Mouse (Mus musculus): Measurements from ENCODE around the gene Gm20422. TPM values are rescaled to one million over a fixed set of nuclear protein-coding genes. Genes with fewer than 3 reads are reported as not detected.
A peak's percentile ranks its signal among the peaks of the same experiment; 100 is the strongest.

Gm20422 gene
- polyA plus RNA-seq, 1 experiment: 0.80 TPM

- Histone ChIP-seq H3K4me3 (replicated peaks; ENCODE audit: extremely low read depth, low read depth, low read length) (no peak overlapping the region), H3K4me1 (ENCODE audit: control insufficient read depth, insufficient read depth, low read length) (no peaks in the 10 kb centered on the region; the same call in 1 of the 2 replicates)
- TF ChIP-seq POLR2A (IDR thresholded peaks at IDR 0.05; ENCODE audit: borderline replicate concordance, extremely low read depth, low read depth, low read length) (no peak), CTCF (IDR thresholded peaks at IDR 0.05; ENCODE audit: insufficient read depth, low read length) (no peak)
- 66% methylated on average over 10 of the region's 12 CpGs for WGBS
- DNase-seq: no peak
These were observed 2.4 kb upstream of the Gm20422 start for GRCm38 (mm10) chr8:69777111-69777510.

- DNase-seq: no peak
- TF ChIP-seq POLR2A (IDR thresholded peaks at IDR 0.05; ENCODE audit: borderline replicate concordance, extremely low read depth, low read depth, low read length) (no peak), CTCF (IDR thresholded peaks at IDR 0.05; ENCODE audit: insufficient read depth, low read length) (no peak)
- H3K4me3 ChIP-seq (replicated peaks; ENCODE audit: extremely low read depth, low read depth, low read length): no peak overlapping the region
- peaks cover 4% of the 10 kb centered on the region for H3K4me1 ChIP-seq (ENCODE audit: control insufficient read depth, insufficient read depth, low read length)
- WGBS: 45% methylated on average over 2 of the region's 2 CpGs
These were observed 456 bp upstream of the Gm20422 start for GRCm38 (mm10) chr8:69775149-69775534.

- no peak for DNase-seq
- Histone ChIP-seq H3K4me1 (ENCODE audit: control insufficient read depth, insufficient read depth, low read length) (peaks cover 4% of the 10 kb centered on the region), H3K4me3 (replicated peaks; ENCODE audit: extremely low read depth, low read depth, low read length) (no peak overlapping the region)
- 84% methylated on average over 2 of the region's 2 CpGs for WGBS
- TF ChIP-seq CTCF (IDR thresholded peaks at IDR 0.05; ENCODE audit: insufficient read depth, low read length) (no peak), POLR2A (IDR thresholded peaks at IDR 0.05; ENCODE audit: borderline replicate concordance, extremely low read depth, low read depth, low read length) (no peak)
These were observed 2.6 kb downstream of the Gm20422 start for GRCm38 (mm10) chr8:69772106-69772505.

GRCm38 (mm10) chr8:69771221-69771620 lies 3.5 kb downstream of the Gm20422 start:
- no peak for DNase-seq
- 75% methylated on average over 9 of the region's 9 CpGs for WGBS

GRCm38 (mm10) chr8:69761814-69762445 lies 12.8 kb downstream of the Gm20422 start:
- Histone ChIP-seq H3K4me1 (ENCODE audit: control insufficient read depth, insufficient read depth, low read length) (no peaks in the 10 kb centered on the region), H3K4me3 (replicated peaks; ENCODE audit: extremely low read depth, low read depth, low read length) (no peak overlapping the region)
- TF ChIP-seq CTCF (IDR thresholded peaks at IDR 0.05; ENCODE audit: insufficient read depth, low read length) (no peak), POLR2A (IDR thresholded peaks at IDR 0.05; ENCODE audit: borderline replicate concordance, extremely low read depth, low read depth, low read length) (no peak)
- DNase-seq: no peak
- WGBS: 97% methylated on average over 4 of the region's 4 CpGs

More at GRCm38 (mm10) chr8:69771221-69771620, 3.5 kb downstream of the Gm20422 start:
- peaks cover 4% of the 10 kb centered on the region for H3K4me1 ChIP-seq (ENCODE audit: control insufficient read depth, insufficient read depth, low read length)
- no peak overlapping the region for H3K4me3 ChIP-seq (replicated peaks; ENCODE audit: extremely low read depth, low read depth, low read length)
- TF ChIP-seq POLR2A (IDR thresholded peaks at IDR 0.05; ENCODE audit: borderline replicate concordance, extremely low read depth, low read depth, low read length) (no peak), CTCF (IDR thresholded peaks at IDR 0.05; ENCODE audit: insufficient read depth, low read length) (no peak)

- Histone ChIP-seq H3K4me3 (replicated peaks; ENCODE audit: extremely low read depth, low read depth, low read length) (no peak overlapping the region), H3K4me1 (ENCODE audit: control insufficient read depth, insufficient read depth, low read length) (no peaks in the 10 kb centered on the region)
- no peak for TF ChIP-seq POLR2A (IDR thresholded peaks at IDR 0.05; ENCODE audit: borderline replicate concordance, extremely low read depth, low read depth, low read length)
- TF ChIP-seq CTCF (IDR thresholded peaks at IDR 0.05; ENCODE audit: insufficient read depth, low read length): no peak
- no peak for DNase-seq
- WGBS: 90% methylated on average over 5 of the region's 5 CpGs
These were observed 16.4 kb downstream of the Gm20422 start for GRCm38 (mm10) chr8:69758316-69758715.

GRCm38 (mm10) chr8:69752437-69752836 lies 22.2 kb downstream of the Gm20422 start:
- Histone ChIP-seq H3K4me3 (replicated peaks; ENCODE audit: extremely low read depth, low read depth, low read length) (no peak overlapping the region), H3K4me1 (ENCODE audit: control insufficient read depth, insufficient read depth, low read length) (no peaks in the 10 kb centered on the region)
- no peak for DNase-seq
- WGBS: 89% methylated on average over 2 of the region's 2 CpGs
- TF ChIP-seq POLR2A (IDR thresholded peaks at IDR 0.05; ENCODE audit: borderline replicate concordance, extremely low read depth, low read depth, low read length): no peak
- TF ChIP-seq CTCF (IDR thresholded peaks at IDR 0.05; ENCODE audit: insufficient read depth, low read length): no peak

GRCm38 (mm10) chr8:69749544-69750454 lies 24.9 kb downstream of the Gm20422 start, which contains the start of gene Zfp963:
Gene Zfp963, minus strand, starts transcription at chr8:69749970.
- Histone ChIP-seq H3K4me1 (ENCODE audit: control insufficient read depth, insufficient read depth, low read length) (no peaks in the 10 kb centered on the region), H3K4me3 (replicated peaks; ENCODE audit: extremely low read depth, low read depth, low read length) (peak within 1 kb of the TSS; percentile 92)
- TF ChIP-seq CTCF (IDR thresholded peaks at IDR 0.05; ENCODE audit: insufficient read depth, low read length) (no peak), POLR2A (IDR thresholded peaks at IDR 0.05; ENCODE audit: borderline replicate concordance, extremely low read depth, low read depth, low read length) (peak; percentile 100)
- peak; percentile 98 for DNase-seq
- WGBS: 3% methylated on average over 48 of the region's 48 CpGs

- no peak for TF ChIP-seq POLR2A (IDR thresholded peaks at IDR 0.05; ENCODE audit: borderline replicate concordance, extremely low read depth, low read depth, low read length)
- no peak for TF ChIP-seq CTCF (IDR thresholded peaks at IDR 0.05; ENCODE audit: insufficient read depth, low read length)
These were observed 33.5 kb downstream of the Gm20422 start for GRCm38 (mm10) chr8:69741231-69741630.

More at GRCm38 (mm10) chr8:69741231-69741630, 33.5 kb downstream of the Gm20422 start:
- Histone ChIP-seq H3K4me1 (ENCODE audit: control insufficient read depth, insufficient read depth, low read length) (no peaks in the 10 kb centered on the region), H3K4me3 (replicated peaks; ENCODE audit: extremely low read depth, low read depth, low read length) (no peak overlapping the region)
- no peak for DNase-seq
- 79% methylated on average over 2 of the region's 2 CpGs for WGBS

Data from lung, adult 2 months (tissue).